Mouse (Mus musculus) erythroblast, embryonic 14.5 days (primary cell): ENCODE results near the gene Ficd. TPM values are rescaled to one million over a fixed set of nuclear protein-coding genes. Genes with fewer than 3 reads are reported as not detected.

Source experiments
- H3K27me3 ChIP-seq: 2 replicates; pipeline ENCODE4 v1.6.1; 2012; ENCODE audit warnings: inconsistent platforms; ENCODE audit not compliant: control insufficient read depth
- H3K36me3 ChIP-seq: 2 replicates; pipeline ENCODE4 v1.6.1; 2012; ENCODE audit warnings: mild to moderate bottlenecking, inconsistent platforms; ENCODE audit not compliant: control insufficient read depth
- H3K4me1 ChIP-seq: 2 replicates; pipeline ENCODE4 v1.6.1; 2012; ENCODE audit warnings: inconsistent platforms; ENCODE audit not compliant: control insufficient read depth
- H3K4me3 ChIP-seq: replicated peaks from 2 replicates; pipeline ENCODE3; 2012; ENCODE audit warnings: moderate library complexity, mild to moderate bottlenecking, inconsistent platforms
- H3K9me3 ChIP-seq: 2 replicates; pipeline ENCODE4 v1.6.1; 2012; ENCODE audit warnings: low read length, inconsistent platforms, mixed read lengths; ENCODE audit not compliant: control insufficient read depth
- GATA1 ChIP-seq: IDR thresholded peaks from 2 replicates; pipeline ENCODE4 v1.6.1; 2012; ENCODE audit warnings: low read length, inconsistent platforms, mixed read lengths
- TAL1 ChIP-seq: IDR thresholded peaks from 3 replicates; pipeline ENCODE4 v1.6.1; 2012; ENCODE audit warnings: low read length, inconsistent platforms, mixed read lengths
- polyA plus RNA-seq: library from polyadenylated mRNA; stranded (reverse); fragments of >175 nt; gene quantifications from 2 replicates; pipeline ENCODE4 v1.2.3, GENCODE M21; 2012

Gene Ficd
- 0.13 and 0.17 TPM in 2 replicates for polyA plus RNA-seq

DNA sequence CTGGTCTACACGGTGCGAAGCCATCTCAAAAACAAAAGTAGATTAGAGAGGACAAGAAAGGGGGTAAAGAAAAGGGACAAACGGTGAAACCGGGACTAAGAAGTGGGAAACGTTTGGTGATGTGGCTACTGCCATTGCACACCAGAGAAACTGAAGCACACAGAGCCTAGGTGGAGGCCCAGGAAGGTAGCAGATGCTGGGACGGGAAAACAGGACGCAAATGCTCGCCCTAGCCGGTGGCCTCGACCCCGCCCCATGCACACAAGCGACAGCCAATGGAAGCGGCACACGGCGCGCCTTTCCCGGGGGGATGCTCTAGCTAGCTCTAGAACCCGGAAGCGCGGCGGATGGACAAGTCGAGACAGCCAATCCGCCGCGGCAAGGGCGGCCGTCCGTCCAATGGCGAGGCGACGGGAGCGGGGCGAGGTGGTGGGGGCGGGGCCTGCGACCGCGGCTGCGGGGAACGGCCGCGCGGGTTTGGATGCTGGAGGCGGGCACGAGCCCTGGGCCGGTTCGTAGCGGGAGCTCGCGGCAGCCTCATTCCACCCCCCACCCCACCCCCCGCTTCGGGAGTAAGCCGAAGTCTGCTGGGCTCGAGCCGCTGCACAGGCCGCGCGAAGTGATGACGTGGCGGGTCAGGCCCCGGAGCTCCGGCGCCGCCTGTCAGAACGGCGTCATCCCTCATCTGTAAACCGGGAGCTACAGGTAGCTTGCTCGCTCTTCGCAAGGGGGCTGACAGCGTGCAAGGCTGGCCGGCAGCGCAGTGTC, at the start of gene Ficd:
Gene Ficd (plus strand): TSS at position 459 of the 768 bp plus-strand sequence.
- Histone ChIP-seq H3K36me3 (peaks cover 37% of the 10 kb centered on the region), H3K27me3 (no peaks in the 10 kb centered on the region), H3K9me3 (peaks cover 5% of the 10 kb centered on the region), H3K4me1 (peaks cover 30% of the 10 kb centered on the region), H3K4me3 (peak within 1 kb of the TSS; percentile 91)
- TF ChIP-seq TAL1 (no peak), GATA1 (no peak)

DNA sequence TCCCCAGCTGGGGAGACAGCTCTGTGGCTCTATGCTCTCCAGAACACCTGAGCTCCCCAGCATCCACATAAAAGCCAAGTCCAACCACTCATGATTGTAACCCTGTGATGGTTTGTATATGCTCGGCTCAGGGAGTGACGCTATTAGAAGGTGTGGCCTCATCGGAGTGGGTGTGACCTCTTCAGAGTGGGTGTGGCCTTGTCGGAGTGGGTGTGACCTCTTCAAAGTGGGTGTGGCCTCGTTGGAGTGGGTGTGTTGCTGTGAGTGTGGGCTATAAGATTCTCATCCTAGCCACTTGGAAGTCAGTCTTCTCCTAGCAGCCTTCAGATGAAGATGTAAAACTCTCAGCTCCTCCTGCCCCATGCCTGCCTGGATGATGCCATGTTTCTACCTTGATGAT, 48.1 kb upstream of the Ficd start:
- no peak overlapping the region for H3K4me3 ChIP-seq

DNA sequence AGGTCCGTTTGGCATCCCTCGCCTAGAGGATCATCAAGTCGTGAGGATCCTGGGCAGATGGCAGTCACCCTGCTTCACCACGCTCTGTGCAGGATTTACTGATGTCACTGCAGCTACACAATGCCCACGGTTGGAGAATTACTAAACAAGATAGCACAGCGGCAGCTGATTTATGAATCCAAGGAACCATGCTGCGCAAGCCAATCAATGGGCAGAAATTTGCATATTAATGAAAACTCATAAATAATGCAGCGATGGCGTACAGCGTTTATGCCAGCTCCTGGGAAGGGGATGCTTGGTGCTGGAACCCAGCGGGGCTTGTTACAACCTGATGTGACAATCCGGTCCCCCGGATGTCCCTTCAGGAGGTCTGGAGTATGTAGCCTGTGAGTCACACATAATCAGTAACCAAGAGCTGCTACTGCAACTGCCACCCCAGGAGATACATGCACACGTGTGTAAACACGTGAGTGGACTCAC, 45.5 kb upstream of the Ficd start:
- H3K4me1 ChIP-seq: peaks cover 3% of the 10 kb centered on the region
- peaks cover 32% of the 10 kb centered on the region for H3K9me3 ChIP-seq
- no peak for TF ChIP-seq TAL1
- no peak for TF ChIP-seq GATA1
- peaks cover 2% of the 10 kb centered on the region; the same call in 1 of the 2 replicates for H3K27me3 ChIP-seq
- H3K36me3 ChIP-seq: no peaks in the 10 kb centered on the region
- H3K4me3 ChIP-seq: no peak overlapping the region

More for the DNA sequence above, 48.1 kb upstream of the Ficd start:
- Histone ChIP-seq H3K9me3 (peaks cover 24% of the 10 kb centered on the region), H3K27me3 (peaks cover 2% of the 10 kb centered on the region; the same call in 1 of the 2 replicates), H3K36me3 (no peaks in the 10 kb centered on the region), H3K4me1 (peaks cover 3% of the 10 kb centered on the region)
- TF ChIP-seq GATA1: no peak
- no peak for TF ChIP-seq TAL1

DNA sequence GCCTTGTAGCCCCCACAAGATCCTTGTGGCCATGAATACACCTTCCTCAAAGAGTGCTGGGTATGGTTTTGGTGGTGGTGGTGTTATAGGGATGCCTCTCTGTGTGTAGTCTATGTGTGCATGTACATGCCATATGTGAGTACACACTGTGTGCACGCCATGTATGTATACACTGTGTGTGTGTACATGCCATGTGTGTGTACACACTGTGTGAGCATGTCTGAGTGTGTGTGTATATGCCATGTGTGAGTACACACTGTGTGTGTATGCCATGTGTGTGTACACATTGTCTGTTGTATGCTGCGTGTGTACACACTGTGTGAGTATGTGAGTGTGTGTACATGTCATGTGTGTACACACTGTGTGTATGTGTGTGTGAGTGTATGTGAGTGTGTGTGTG, 44.7 kb upstream of the Ficd start:
- Histone ChIP-seq H3K4me1 (peaks cover 3% of the 10 kb centered on the region), H3K36me3 (no peaks in the 10 kb centered on the region), H3K27me3 (peaks cover 2% of the 10 kb centered on the region; the same call in 1 of the 2 replicates), H3K4me3 (no peak overlapping the region), H3K9me3 (peaks cover 32% of the 10 kb centered on the region)
- TF ChIP-seq GATA1: no peak
- TF ChIP-seq TAL1: no peak

DNA sequence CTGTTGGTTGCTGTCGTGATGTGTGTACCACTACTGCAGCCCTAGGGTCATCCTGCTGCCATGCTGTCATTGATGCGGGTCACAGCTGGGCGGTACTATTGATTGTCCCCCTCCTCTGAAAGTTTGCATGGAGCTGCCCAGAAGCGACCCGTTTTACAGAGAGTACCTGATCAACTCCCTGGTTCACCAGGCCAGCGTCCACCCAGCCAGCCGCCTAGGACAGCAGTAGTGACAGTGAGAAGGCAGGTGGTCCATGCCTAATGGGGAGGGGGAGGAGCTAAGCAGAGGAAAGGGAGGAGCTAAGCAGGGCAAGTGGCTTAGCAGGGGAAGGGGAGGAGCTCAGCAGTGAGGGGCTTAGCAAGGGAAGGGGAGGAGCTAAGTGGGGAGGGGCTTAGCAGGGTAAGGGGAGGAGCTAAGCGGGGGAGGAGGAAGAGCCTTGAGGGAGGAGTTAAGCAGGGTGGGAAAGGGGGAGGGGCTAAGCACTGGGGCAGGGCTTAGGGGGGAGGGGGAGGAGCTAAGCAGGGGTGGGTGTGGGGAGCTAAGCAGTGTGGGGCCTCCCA, 42.3 kb upstream of the Ficd start:
- peaks cover 1% of the 10 kb centered on the region; the same call in 1 of the 2 replicates for H3K27me3 ChIP-seq
- H3K4me3 ChIP-seq: no peak overlapping the region
- no peaks in the 10 kb centered on the region for H3K4me1 ChIP-seq
- TF ChIP-seq TAL1 (no peak), GATA1 (no peak)
- peaks cover 24% of the 10 kb centered on the region for H3K9me3 ChIP-seq
- no peaks in the 10 kb centered on the region for H3K36me3 ChIP-seq

DNA sequence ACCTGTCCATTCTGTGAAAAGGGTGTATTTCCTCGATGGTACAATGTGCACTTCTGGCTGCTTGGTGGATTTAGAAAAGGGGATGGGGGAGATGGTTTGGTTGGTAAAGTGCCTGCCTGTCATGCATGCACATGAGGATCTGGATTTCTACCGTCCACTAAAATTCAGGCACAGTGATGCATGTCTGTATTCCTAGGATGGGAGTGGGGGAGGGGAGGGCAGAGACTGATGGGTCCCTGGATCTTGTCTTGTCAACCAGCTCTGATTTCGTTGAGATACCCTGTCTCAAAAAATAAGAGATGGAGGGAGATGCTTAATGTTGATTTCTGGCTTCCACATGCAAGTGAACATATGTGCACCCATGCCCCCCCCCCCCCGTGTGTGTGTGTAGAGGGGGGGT, 41.6 kb upstream of the Ficd start:
- no peaks in the 10 kb centered on the region for H3K4me1 ChIP-seq
- peaks cover 22% of the 10 kb centered on the region for H3K9me3 ChIP-seq
- no peaks in the 10 kb centered on the region; the same call in 1 of the 2 replicates for H3K27me3 ChIP-seq
- no peak overlapping the region for H3K4me3 ChIP-seq
- TF ChIP-seq GATA1 (no peak), TAL1 (no peak)
- no peaks in the 10 kb centered on the region for H3K36me3 ChIP-seq

DNA sequence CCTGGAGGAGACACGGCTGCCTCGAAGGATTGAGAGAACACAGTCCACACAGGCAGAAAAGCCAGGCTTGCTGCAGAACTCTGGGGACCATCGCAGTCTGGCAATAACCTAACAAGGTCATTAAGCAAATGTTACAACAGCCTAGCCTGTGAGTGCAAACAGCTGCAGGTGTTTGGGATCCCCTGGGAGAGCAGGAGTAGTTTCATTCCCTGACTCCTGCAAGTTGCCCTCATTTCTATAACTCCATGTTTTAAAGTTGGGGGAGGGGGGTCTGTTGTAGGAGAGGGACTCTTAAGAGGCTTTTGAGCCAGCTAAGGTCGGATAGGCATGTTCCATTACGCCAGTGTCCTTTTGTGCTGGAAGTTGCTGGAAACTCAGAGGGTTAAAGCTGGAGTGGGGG, 41.2 kb upstream of the Ficd start:
- Histone ChIP-seq H3K36me3 (no peaks in the 10 kb centered on the region), H3K4me1 (no peaks in the 10 kb centered on the region), H3K4me3 (no peak overlapping the region), H3K9me3 (peaks cover 21% of the 10 kb centered on the region), H3K27me3 (no peaks in the 10 kb centered on the region; the same call in 1 of the 2 replicates)
- no peak for TF ChIP-seq TAL1
- TF ChIP-seq GATA1: no peak

DNA sequence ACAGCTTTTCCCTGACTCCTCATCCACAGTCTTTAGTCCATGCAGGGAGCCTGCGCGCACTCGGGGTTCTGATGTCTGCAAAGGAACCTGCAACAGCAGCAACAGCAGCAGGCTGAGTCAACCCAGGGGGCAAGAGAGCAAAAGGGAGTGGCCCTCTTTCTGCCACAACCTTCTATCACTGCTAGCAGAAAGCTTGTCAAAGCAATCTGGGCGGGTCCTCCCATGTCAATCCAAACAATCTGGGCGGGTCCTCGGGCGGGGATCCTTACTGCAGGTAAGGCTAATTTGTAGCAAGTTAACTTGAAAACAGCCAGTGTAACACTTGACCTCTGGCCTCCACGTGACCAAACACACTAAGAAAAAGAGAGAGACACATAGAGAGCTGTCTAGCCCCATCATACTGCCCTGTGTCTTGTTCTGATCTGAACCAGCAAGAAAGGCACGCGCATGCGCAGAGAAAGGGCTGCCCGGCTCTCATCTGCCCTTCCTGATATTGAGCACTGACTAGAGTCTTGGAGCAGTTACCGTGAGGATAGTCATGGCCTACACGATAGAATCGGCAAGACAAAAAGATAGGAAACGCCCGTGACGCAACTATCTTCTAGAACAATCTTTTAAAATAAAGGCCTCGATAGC, 35.1 kb upstream of the Ficd start:
- Histone ChIP-seq H3K4me3 (no peak overlapping the region), H3K36me3 (no peaks in the 10 kb centered on the region), H3K9me3 (no peaks in the 10 kb centered on the region), H3K27me3 (no peaks in the 10 kb centered on the region), H3K4me1 (no peaks in the 10 kb centered on the region)
- TF ChIP-seq GATA1 (no peak), TAL1 (no peak)

DNA sequence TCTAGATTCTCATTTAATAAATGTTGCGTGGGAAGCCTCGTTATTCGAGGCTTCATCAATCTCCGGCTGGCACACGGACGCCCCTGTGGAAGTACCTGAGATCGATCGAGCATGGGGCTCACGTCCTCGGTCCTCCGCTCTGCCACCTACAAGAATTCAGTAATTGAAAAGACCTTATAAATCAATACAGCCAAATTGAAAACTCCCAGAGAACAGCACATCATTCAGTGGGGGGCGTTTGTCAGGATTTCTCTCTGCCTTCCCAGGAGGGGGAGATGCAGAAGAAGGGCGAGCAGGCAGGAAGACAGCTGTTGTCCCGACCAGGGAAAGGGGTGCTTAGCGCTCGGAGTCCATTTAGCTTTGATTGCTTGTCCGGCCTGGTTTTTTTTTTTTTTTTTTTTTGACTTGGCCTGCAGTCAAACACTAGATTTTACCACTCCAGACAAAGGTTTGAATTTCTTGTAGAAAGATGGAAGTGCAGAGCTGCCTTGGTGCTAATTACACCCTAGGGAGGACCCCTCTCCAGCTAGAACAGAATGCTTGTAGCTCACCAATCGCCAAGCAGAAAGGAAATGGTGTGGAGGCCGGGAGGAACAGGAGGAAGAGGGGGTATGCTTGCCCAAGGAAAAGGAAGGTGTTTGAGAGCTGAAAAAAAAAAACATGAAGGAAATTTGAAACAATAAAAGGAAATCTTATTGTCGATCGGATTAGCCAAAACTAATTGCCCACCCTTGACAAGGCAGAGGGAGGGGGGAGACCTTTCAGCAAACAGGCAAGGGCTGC, 31.6 kb upstream of the Ficd start:
- TF ChIP-seq GATA1 (no peak), TAL1 (no peak)

More for the DNA sequence above, 31.6 kb upstream of the Ficd start:
- H3K4me3 ChIP-seq: no peak overlapping the region
- H3K4me1 ChIP-seq: no peaks in the 10 kb centered on the region
- peaks cover 3% of the 10 kb centered on the region for H3K27me3 ChIP-seq
- H3K9me3 ChIP-seq: no peaks in the 10 kb centered on the region
- H3K36me3 ChIP-seq: no peaks in the 10 kb centered on the region
